Mouse (Mus musculus) yolk sac, embryonic 10.5 days (tissue): ENCODE measurements at regions not wholly inside any gene's neighbourhood (a gene's known extent, or its start where the extent isn't known, plus 50 kb on each side); places are given as distances from the start of the nearest gene placed in this dataset.

Source experiments
- DNase-seq: peaks from one replicate; pipeline ENCODE4 v3.0.0-alpha.2; 2017; ENCODE audit warnings: low spot score

- DNase-seq = peak; percentile 66
These were observed 301.9 kb downstream of the Hpcal1 start for GRCm38 (mm10) chr12:17992572-17992971.

GRCm38 (mm10) chr12:17993368-17993767 lies 302.7 kb downstream of the Hpcal1 start:
- peak; percentile 1 for DNase-seq
